Mouse (Mus musculus) kidney, embryonic 14.5 days (tissue): Measurements from ENCODE around the gene Olfr221. TPM values are rescaled to one million over a fixed set of nuclear protein-coding genes. Genes with fewer than 3 reads are reported as not detected.

Source experiments
- ATAC-seq: fragments of 200-750 bp; cut with Nextera tagmentation; 2 replicates; pipeline ENCODE4 v1.8.0; 2017; ENCODE audit warnings: moderate number of reproducible peaks, mild to moderate bottlenecking, moderate TSS enrichment, moderate library complexity; ENCODE audit not compliant: low FRiP score, low TSS enrichment
- H3K27ac ChIP-seq: fragments of 300-500 bp; sonication (generic); 2 replicates; pipeline ENCODE4 v1.5.1; 2014; ENCODE audit warnings: low read depth, mild to moderate bottlenecking, low read length, moderate library complexity, mixed read lengths
- H3K27me3 ChIP-seq: fragments of 300-500 bp; sonication (generic); 2 replicates; pipeline ENCODE4 v1.6.1; 2014; ENCODE audit warnings: mild to moderate bottlenecking, low read length; ENCODE audit not compliant: control insufficient read depth, insufficient read depth
- H3K36me3 ChIP-seq: fragments of 300-500 bp; sonication (generic); 2 replicates; pipeline ENCODE4 v1.6.1; 2014; ENCODE audit warnings: low read length, mixed read lengths; ENCODE audit not compliant: control insufficient read depth, insufficient read depth
- H3K4me1 ChIP-seq: fragments of 300-500 bp; sonication (generic); 2 replicates; pipeline ENCODE4 v1.6.1; 2014; ENCODE audit warnings: low read length, mixed read lengths; ENCODE audit not compliant: control insufficient read depth, insufficient read depth
- H3K4me2 ChIP-seq: fragments of 300-500 bp; sonication (generic); replicated peaks from 2 replicates; pipeline ENCODE4 v1.6.1; 2014; ENCODE audit warnings: low read depth, mild to moderate bottlenecking, low read length
- H3K4me3 ChIP-seq: fragments of 300-500 bp; sonication (generic); 2 replicates; pipeline ENCODE4 v1.5.1; 2014; ENCODE audit warnings: mild to moderate bottlenecking, low read length
- H3K9ac ChIP-seq: fragments of 300-500 bp; sonication (generic); 2 replicates; pipeline ENCODE4 v1.6.1; 2014; ENCODE audit warnings: low read depth, mild to moderate bottlenecking, low read length, moderate library complexity
- H3K9me3 ChIP-seq: fragments of 300-500 bp; sonication (generic); 2 replicates; pipeline ENCODE4 v1.6.1; 2016; ENCODE audit warnings: low read length; ENCODE audit not compliant: control insufficient read depth
- WGBS: fragments of 180-500 bp; shearing (Covaris S2); extraction: QIAGEN DNeasy Blood & Tissue Kit; methylation state at CpG from one replicate; pipeline ENCODE4 v1.1.7; 2014; 5-methylcytosine and 5-hydroxymethylcytosine counted together
- polyA plus RNA-seq: library from polyadenylated mRNA; unstranded; fragments of >200 nt; fragmentation: Nextera tagmentation; extraction: Ambion mirVana; gene quantifications from 2 replicates; pipeline ENCODE4 v1.2.1, GENCODE M21; 2014

The Olfr221 gene
- polyA plus RNA-seq, 1 experiment from 2014 or later, result not detected

DNA sequence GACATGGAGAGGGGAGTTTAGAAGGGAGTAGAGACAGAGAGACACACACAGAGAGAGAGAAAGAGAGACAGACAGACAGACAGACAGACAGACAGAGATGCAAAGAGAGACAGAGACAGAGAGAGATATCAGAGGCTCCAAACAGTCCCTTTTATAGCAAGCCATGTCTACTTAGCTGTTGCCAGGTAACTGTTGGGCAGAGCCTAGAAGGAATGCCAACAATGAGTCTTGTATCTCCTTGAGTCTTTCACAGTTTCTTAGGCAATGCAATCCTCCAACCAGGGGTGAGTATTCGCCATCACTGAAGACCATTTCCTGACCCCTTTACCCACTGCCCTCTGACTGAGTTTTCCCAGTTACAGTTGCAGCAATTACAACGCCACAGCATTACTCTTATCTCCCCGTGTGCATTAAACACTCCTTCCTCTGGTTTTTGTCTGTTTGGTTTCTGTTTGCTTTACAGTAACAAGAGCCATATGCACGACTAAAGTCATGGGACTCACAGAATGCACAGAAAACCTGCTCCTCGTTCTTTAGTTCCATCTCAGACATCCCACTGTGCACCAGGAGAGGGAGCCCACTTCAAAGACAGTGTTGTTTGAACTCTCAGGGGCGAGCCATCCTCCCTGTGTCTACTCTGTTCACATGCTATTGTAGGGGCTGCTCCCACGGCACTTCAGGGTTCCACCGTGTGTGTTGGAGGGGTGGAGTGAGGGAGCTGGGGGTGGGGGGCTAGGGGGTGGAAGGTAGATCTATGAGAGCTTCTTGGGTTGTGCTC is 2.8 kb upstream of the Olfr221 start:
- H3K27me3 ChIP-seq, result peaks cover 2% of the 10 kb centered on the region; the same call in 1 of the 2 replicates
- H3K36me3 ChIP-seq, result no peaks in the 10 kb centered on the region
- no peaks in the 10 kb centered on the region for H3K4me1 ChIP-seq
- ATAC-seq, result peak; percentile 49; the same call in 1 of the 2 replicates
- no peak overlapping the region for H3K27ac ChIP-seq
- H3K9me3 ChIP-seq, result no peaks in the 10 kb centered on the region
- H3K4me3 ChIP-seq, result no peak overlapping the region
- H3K9ac ChIP-seq, result no peak overlapping the region
- WGBS, result 17% methylated on average over 8 of the region's 8 CpGs
- H3K4me2 ChIP-seq, result no peak overlapping the region

DNA sequence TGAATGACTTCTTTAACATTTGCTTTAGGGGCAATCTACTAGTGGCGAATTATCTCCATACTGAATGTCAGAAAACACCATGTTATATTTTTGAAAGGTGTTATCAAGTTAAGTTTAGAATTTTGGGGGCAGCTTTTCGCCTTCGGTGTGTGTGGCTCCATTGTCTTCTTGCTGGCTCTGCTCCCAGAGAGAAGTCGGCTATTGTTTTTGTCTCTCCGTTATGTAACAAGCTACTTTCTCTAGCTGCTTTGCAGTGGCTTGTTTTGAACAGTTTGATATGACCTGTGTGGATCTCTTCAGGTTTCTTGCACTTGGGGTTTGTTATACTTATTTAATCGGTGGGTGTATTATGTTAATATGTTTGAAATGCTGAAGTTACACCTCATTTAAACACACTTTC is 1.2 kb upstream of the Olfr221 start:
- 87% methylated on average over 6 of the region's 6 CpGs for WGBS
- no peaks in the 10 kb centered on the region for H3K9me3 ChIP-seq
- no peak overlapping the region for H3K9ac ChIP-seq
- H3K36me3 ChIP-seq, result no peaks in the 10 kb centered on the region
- peaks cover 2% of the 10 kb centered on the region; the same call in 1 of the 2 replicates for H3K27me3 ChIP-seq
- H3K4me3 ChIP-seq, result no peak overlapping the region
- no peaks in the 10 kb centered on the region for H3K4me1 ChIP-seq
- H3K4me2 ChIP-seq, result no peak overlapping the region
- no peak overlapping the region for H3K27ac ChIP-seq
- no peak for ATAC-seq

DNA sequence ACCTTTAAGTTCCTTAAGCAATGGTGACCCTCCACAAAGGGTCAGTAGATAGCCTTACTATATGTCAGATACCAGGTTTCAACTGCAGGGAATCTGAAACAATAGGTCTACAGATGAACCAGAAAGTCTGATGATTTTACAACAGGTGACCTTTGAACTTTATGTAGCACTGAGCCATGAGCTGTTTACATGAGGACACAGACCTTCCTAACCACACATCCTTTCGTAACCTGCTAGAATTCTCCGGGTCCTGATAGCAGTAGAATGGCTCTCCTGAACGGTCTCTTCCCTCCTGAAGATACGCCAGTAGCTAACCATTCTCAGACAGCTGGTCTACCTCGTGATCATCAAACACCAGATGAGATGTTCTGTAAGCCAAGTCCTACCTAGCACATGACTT is 2.9 kb downstream of the Olfr221 start:
- Histone ChIP-seq H3K27me3 (peaks cover 2% of the 10 kb centered on the region; the same call in 1 of the 2 replicates), H3K36me3 (no peaks in the 10 kb centered on the region), H3K4me3 (no peak overlapping the region), H3K4me2 (no peak overlapping the region), H3K27ac (no peak overlapping the region), H3K9me3 (no peaks in the 10 kb centered on the region), H3K9ac (no peak overlapping the region), H3K4me1 (no peaks in the 10 kb centered on the region)
- WGBS, result 88% methylated on average over 5 of the region's 5 CpGs
- no peak for ATAC-seq

DNA sequence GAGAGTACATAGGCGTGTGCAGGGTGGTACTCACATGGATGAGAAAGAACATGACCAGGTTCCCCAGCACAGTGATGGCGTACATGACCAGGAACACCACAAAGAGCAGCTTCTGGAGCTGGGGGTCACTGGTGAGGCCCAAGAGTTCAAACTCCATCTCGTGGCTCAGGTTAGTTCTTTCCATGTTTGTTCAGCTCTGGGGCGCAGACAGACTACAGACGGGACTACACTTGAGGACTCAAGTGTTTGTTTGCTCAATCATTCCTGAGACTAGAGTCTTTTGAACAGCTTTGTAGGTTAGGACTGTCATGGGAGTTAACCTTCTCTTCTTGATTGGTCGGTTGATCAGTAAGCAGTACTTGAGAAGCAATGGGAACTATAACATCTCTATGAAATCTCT is 6.3 kb downstream of the Olfr221 start:
- Histone ChIP-seq H3K4me1 (no peaks in the 10 kb centered on the region), H3K4me2 (no peak overlapping the region), H3K9ac (no peak overlapping the region), H3K4me3 (no peak overlapping the region), H3K27ac (no peak overlapping the region), H3K27me3 (no peaks in the 10 kb centered on the region), H3K36me3 (no peaks in the 10 kb centered on the region), H3K9me3 (no peaks in the 10 kb centered on the region)
- no peak for ATAC-seq
- 85% methylated on average over 6 of the region's 6 CpGs for WGBS

DNA sequence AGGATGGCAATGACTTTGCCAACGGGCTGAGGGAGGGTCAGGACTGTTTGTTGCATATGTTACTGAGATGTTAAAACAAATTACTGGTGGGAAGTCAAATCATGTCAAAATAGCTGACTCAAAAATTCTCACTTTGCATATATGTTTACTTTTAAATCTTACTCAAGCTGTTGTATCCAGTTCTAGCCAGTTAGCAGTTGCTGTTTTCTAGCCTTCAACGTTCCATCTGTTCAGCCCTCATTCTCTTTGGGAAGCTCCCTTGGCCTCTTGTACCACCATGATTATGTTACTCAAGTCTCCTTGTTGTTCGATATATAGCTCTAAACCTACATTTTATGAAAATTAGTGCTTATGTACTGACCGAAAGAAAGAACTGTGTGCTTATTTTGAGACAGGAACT is 15.9 kb downstream of the Olfr221 start:
- H3K27ac ChIP-seq, result no peak overlapping the region
- 82% methylated on average over 4 of the region's 4 CpGs for WGBS
- no peak overlapping the region for H3K4me3 ChIP-seq
- ATAC-seq, result no peak
- H3K9me3 ChIP-seq, result no peaks in the 10 kb centered on the region
- H3K4me2 ChIP-seq, result no peak overlapping the region
- no peaks in the 10 kb centered on the region for H3K36me3 ChIP-seq
- H3K27me3 ChIP-seq, result no peaks in the 10 kb centered on the region
- H3K9ac ChIP-seq, result no peak overlapping the region
- H3K4me1 ChIP-seq, result peaks cover 13% of the 10 kb centered on the region

DNA sequence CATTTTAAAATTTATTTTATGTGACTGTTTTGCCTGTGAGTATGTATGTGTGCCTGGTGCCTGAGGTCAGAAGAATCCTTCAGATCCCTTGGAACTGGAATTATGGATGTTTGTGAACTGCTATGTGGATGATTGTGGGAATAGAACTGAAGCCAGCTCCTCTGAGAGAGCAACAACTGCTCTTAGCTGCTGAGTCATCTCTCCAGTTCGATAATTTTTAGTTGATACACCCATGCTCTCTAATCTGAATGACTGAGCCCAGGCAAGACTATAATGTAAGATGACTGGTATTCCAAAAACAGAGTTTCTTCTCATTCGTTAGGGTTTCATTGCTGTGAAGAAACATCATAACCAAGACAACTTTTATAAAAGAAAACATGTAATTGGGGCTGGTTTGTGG is 18.1 kb downstream of the Olfr221 start:
- WGBS, result 89% methylated on average over 2 of the region's 2 CpGs

DNA sequence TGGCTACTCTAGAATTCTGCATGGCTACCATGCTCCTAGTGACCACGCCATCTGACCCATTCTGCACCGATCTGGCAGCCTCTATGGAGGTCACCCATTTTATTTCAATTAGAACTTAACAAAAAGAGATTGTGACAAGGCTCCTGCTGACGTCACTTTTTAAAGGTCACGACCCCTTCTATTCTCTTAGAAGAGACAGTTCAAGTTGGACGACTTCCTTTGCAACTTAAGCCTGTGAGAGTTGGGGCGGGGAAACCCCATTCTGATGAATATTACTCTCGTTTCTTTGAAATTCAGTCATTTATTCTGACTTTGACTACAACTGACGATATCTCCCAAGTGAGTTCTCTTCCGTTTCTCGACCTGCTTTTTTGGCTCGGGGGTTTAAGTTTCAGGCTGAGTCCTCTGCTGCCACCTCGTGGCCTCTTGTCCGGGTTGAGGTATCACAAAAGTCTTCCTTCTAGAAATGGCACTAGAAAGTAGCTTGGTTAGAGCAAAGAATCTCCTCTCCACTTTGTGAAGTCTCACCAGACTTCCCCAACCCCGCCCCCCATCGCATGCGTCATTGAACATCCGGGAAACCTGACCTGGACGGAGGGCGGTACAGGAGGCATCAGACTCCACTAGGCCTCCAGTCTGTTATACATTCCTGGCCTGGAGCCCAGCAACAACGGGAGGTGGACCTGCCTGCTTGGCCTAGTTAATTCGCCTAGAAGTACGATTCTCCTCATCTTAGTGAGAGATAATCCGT is 19.4 kb downstream of the Olfr221 start:
- peak overlapping the region; percentile 42 for H3K9ac ChIP-seq
- H3K27me3 ChIP-seq, result no peaks in the 10 kb centered on the region
- peaks cover 28% of the 10 kb centered on the region for H3K4me1 ChIP-seq
- ATAC-seq, result peak; percentile 45
- H3K27ac ChIP-seq, result peak overlapping the region; percentile 60
- H3K9me3 ChIP-seq, result no peaks in the 10 kb centered on the region
- 5% methylated on average over 23 of the region's 23 CpGs for WGBS
- peak overlapping the region; percentile 23; the same call in 1 of the 2 replicates for H3K4me3 ChIP-seq
- H3K4me2 ChIP-seq, result peak overlapping the region; percentile 55
- no peaks in the 10 kb centered on the region for H3K36me3 ChIP-seq

More for the DNA sequence above, 18.1 kb downstream of the Olfr221 start:
- Histone ChIP-seq H3K36me3 (no peaks in the 10 kb centered on the region), H3K4me1 (peaks cover 20% of the 10 kb centered on the region), H3K4me2 (no peak overlapping the region), H3K27me3 (no peaks in the 10 kb centered on the region), H3K27ac (no peak overlapping the region), H3K9ac (no peak overlapping the region), H3K4me3 (no peak overlapping the region), H3K9me3 (no peaks in the 10 kb centered on the region)
- ATAC-seq, result no peak

DNA sequence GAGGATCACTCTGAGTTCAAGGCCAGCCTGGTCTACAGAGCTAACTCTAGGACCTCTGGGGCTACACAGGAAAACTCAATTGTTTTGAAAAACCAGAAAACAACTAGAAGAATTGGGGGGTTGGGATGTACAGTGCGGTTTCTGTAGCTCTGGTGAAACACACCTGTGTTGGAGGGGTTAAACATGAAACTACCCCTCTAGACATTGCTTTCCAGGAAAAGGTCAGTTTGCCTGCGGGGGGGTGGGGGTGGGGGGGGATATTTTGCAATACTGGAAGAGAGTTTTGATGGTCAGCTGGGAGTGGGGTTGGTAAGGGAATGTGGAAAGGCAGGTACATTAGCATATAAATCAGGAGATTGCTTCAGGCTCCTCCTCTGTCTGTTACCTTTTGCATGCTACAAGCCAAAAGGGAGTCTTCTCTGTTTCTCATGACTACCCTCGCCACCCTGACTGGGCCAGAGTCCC is 20.0 kb downstream of the Olfr221 start:
- Histone ChIP-seq H3K4me2 (peak overlapping the region; percentile 55), H3K27me3 (no peaks in the 10 kb centered on the region), H3K4me3 (no peak overlapping the region), H3K36me3 (no peaks in the 10 kb centered on the region), H3K9ac (no peak overlapping the region), H3K4me1 (peaks cover 28% of the 10 kb centered on the region), H3K9me3 (no peaks in the 10 kb centered on the region), H3K27ac (peak overlapping the region; percentile 60)
- 55% methylated on average over 3 of the region's 3 CpGs for WGBS
- ATAC-seq, result no peak
